Mouse (Mus musculus) bone marrow, adult 2 months (tissue): ENCODE results near the gene Fndc10. TPM values are rescaled to one million over a fixed set of nuclear protein-coding genes. Genes with fewer than 3 reads are reported as not detected.
A peak's percentile ranks its signal among the peaks of the same experiment; 100 is the strongest.

Experiments used
- H3K27ac ChIP-seq: fragments of 200-500 bp; 2 replicates; pipeline ENCODE4 v1.5.1; 2012; ENCODE audit warnings: low read depth, mild to moderate bottlenecking, control low read depth, inconsistent platforms, low read length; ENCODE audit not compliant: control insufficient read depth, poor library complexity, insufficient read depth
- H3K4me1 ChIP-seq: fragments of 200-500 bp; 2 replicates; pipeline ENCODE4 v1.6.1; 2011; ENCODE audit warnings: low read length; ENCODE audit not compliant: control insufficient read depth, insufficient read depth
- H3K4me3 ChIP-seq: fragments of 200-500 bp; replicated peaks from 2 replicates; pipeline ENCODE3; 2011; ENCODE audit warnings: mild to moderate bottlenecking, low read depth, low read length, control low read depth; ENCODE audit not compliant: control insufficient read depth
- CTCF ChIP-seq: fragments of 200-500 bp; IDR thresholded peaks from 2 replicates; pipeline ENCODE4 v1.5.1; 2011; ENCODE audit warnings: low read length, control low read depth; ENCODE audit not compliant: control insufficient read depth, insufficient read depth
- POLR2A ChIP-seq: fragments of 200-500 bp; IDR thresholded peaks from 2 replicates; pipeline ENCODE4 v1.6.1; 2011; ENCODE audit warnings: low read depth, mild to moderate bottlenecking, control low read depth, low read length, borderline replicate concordance; ENCODE audit not compliant: control insufficient read depth
- WGBS: fragments of 180-500 bp; shearing (Covaris S2); methylation state at CpG from one replicate; pipeline ENCODE4 v1.1.7; 2018; 5-methylcytosine and 5-hydroxymethylcytosine counted together
- polyA plus RNA-seq: library from polyadenylated mRNA; stranded (reverse); fragments of >200 nt; gene quantifications from 2 replicates; pipeline ENCODE4 v1.2.4, GENCODE M21; 2011; ENCODE audit warnings: low replicate concordance; ENCODE audit not compliant: missing spikeins, insufficient read depth, insufficient read length

Fndc10 gene
- polyA plus RNA-seq, 1 experiment: 3.0 TPM

DNA sequence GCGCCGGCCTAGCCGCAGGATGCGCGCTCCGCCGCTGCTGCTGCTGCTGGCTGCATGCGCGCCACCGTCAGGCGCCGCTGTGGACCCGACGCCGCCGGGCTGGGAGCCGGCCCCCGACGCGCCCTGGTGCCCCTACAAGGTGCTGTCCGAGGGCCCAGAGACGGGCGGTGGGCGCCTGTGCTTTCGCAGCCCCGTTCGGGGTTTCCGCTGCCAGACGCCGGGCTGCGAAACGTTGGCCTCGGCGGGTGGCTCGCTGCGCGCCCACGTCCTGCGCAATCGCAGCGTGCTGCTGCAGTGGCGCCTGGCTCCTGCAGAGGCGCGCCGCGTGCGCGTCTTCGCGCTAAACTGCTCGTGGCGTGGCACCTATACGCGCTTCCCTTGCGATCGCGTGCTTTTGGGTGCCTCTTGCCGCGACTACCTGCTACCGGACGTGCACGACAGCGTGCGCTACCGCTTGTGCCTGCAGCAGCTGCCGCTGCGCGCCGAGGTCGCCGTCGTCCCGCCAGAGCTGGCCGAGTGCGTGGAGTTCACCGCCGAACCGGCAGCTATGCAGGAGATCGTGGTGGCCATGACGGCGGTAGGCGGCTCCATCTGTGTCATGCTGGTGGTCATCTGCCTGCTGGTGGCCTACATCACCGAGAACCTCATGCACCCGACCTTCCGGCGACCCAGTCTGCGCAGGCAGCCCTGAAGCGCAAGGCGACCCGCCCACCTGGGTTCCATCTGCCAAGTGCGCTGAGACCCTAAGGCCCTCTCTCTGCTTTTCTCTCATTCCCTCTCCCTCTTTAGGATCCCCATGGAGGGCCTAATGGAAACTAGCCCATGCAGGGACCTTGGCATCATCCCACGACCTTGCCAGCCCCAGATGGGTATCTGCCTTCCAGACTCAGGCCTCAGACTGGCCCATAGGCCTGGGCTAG is 600 bp downstream of the Fndc10 start:
- peak; percentile 22; the same call in 1 of the 2 replicates for TF ChIP-seq CTCF
- TF ChIP-seq POLR2A: 0 out of 2 replicates have a peak, but pooled peaks have one; percentile 19
- WGBS: 2% methylated on average over 92 of the region's 92 CpGs
- peak overlapping the region; percentile 54 for H3K4me3 ChIP-seq
- H3K4me1 ChIP-seq: peaks cover 2% of the 10 kb centered on the region; the same call in 1 of the 2 replicates
- H3K27ac ChIP-seq: peak overlapping the region; percentile 45; the same call in 1 of the 2 replicates

DNA sequence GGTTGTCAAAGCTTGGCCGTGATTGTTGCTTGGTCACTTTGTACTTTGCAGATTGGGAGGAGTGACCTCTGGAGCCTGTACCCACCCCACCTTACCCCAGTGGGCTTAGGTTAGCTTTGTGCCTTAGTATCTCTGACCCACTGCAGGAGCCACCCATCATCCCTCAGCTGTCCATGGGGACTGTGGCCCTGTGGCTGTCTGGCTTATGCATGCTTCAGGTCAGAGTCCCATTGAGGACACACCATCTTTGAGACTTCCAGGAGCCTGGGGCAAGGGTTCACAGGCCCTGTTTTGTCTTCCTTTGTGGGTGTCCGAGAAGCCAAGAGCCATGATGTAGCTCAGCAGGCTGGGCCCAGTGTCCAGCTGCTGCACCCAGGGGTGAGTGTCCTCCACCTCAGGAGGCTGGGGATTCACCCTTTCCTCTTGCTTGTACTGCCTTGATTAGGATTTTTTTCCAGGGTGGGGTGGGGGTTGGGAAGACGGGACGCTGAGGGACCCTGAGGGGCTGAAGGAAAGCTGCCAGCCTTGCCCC is 1.5 kb downstream of the Fndc10 start:
- Histone ChIP-seq H3K4me3 (no peak overlapping the region), H3K27ac (no peak overlapping the region), H3K4me1 (peaks cover 2% of the 10 kb centered on the region; the same call in 1 of the 2 replicates)
- no peak for TF ChIP-seq CTCF
- no peak for TF ChIP-seq POLR2A
- WGBS: 88% methylated on average over 4 of the region's 4 CpGs

DNA sequence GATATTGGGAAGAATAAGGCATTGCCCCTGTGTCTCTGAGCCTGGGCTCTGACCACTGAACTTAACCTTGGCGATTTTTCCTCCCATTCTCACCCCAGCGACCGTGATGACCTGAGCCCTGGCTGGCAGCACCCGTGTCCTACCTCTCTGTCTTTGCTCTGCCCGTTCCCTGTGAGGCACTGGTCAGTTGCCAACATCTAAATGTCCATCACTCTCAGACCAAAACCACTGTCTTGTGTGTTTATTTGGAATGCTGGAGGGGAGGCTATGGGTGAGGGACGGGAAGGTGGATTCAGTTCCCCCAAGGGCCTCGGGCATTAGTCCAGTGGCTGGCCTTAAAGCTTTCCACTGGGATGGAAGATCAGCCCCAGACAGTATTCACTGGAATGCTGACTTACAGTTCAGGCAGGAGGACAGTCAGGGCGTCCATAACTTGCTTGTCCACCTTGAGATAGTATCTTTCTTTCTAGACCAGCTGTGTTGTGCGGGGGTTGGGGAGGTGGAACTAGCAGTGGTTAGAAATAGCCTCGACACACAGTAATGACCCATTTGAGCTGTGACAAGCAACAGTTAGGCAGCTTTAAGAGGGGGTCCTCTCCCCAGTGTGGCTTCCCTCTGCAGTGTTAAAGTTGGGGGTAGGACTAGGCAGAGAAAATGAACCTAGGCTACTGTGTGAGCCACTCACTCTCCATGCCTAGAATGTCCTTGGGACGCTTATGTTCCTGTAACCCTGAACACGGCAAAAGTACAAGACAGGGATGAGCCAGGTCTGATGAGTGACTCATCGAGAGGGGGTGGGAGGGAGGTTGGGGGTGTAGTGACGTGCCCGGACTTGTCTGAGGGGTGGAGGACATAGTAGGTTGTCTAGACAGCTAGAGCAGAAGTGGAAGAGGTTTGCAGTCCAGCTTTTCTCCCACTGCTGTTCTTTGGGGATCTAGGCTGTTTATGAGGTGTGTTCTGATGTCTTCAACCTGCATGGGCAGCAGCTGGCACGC is 2.4 kb downstream of the Fndc10 start:
- no peak for TF ChIP-seq CTCF
- no peak for TF ChIP-seq POLR2A
- H3K4me3 ChIP-seq: no peak overlapping the region
- WGBS: 77% methylated on average over 16 of the region's 16 CpGs
- peaks cover 2% of the 10 kb centered on the region; the same call in 1 of the 2 replicates for H3K4me1 ChIP-seq
- no peak overlapping the region for H3K27ac ChIP-seq

DNA sequence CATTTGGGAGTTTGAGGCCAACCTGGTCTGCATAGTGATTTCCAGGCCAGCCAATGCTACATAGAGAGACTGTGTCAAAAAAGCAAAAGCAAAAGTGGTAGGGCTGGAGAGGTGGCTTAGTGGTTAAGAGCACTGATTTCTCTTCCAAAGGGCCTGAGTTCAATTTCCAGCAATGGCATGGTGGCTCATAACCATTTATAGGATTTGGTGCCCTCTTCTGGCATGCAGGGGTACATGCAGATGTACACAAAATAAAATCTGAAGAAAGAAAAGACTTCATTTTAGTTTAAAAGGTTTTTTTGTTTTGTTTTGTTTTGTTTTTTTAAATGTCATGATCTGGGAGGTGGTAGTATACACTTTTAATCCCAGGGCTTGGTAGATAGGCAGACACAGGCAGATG is 6.3 kb downstream of the Fndc10 start:
- TF ChIP-seq CTCF (no peak), POLR2A (no peak)
- Histone ChIP-seq H3K4me3 (no peak overlapping the region), H3K27ac (no peak overlapping the region), H3K4me1 (no peaks in the 10 kb centered on the region)

DNA sequence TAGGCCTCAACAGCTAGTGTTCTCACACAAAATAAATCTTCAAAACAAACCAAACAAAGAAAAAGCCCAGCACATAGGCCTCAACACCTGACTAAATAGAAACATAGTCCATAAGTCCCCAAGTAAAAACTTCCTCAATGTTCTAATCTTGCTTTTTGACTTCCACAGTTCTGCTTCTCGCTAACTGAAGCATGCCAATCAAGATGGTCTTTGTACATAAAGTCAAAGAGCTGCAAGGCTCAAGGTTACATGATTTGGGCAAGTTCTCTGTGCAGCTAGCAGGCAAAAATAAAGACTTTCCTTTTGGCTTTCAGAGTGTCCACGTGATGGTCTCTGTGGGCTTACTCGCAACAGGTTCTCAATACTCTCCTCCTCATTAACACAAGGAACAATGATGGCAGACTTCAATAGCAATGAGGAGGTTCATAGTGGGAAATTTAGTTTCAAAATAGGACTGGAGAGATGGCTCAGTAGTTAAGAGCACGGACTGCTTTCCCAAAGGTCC is 9.3 kb downstream of the Fndc10 start:
- no peak overlapping the region for H3K27ac ChIP-seq
- peaks cover 1% of the 10 kb centered on the region; the same call in 1 of the 2 replicates for H3K4me1 ChIP-seq
- TF ChIP-seq CTCF (no peak), POLR2A (no peak)
- H3K4me3 ChIP-seq: no peak overlapping the region
- WGBS: 93% methylated on average over 4 of the region's 4 CpGs

DNA sequence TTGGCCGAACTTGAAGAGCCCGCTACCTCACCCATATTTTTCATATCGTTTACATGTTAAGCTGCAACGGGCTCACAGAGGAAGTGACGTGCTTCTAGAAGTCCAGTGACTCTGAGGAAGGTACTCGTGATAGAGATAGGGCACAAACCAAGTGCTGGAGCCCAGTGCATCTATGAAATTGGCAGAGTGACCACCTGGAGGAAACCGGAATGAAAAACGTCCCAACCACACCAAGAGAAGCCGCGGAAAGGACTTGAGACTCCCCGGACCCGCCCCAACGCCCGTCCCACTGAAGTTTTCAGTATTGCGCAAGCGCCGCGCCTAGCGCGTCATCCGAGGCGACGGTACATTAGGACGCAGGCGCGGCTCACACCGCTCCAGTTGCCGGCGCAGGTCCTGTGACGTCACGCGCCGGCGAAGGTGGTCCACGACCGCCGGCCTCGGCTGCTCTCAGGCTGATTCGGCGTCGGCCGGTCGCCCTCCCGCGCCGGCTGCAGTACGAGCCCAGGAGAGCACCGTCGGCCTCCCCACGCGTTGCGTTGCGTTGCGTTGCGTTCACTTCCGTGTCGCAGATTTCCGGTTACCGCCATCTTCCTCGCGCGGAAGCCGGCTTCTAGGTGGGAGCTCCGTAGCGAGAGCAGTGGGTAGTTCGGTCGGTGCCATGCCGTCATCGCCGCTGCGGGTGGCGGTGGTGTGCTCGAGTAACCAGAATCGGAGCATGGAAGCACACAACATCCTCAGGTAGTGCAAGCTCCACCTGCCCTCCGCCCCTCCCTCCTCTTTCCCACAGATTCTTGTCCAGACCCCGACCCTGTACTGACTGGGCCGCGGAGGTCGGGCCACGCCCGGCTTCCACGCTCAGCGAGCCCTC is 10.8 kb downstream of the Fndc10 start, which contains the start of gene Ssu72:
Ssu72 (plus strand) TSS at position 80 of the 871 bp plus-strand sequence.
- under 1% methylated on average over 83 of the region's 83 CpGs for WGBS
- H3K4me3 ChIP-seq: peak within 1 kb of the TSS; percentile 100
- peak; percentile 69 for TF ChIP-seq POLR2A
- no peak; the same call in 1 of the 2 replicates for TF ChIP-seq CTCF
- peak within 1 kb of the TSS; percentile 100 for H3K27ac ChIP-seq
- peaks cover 3% of the 10 kb centered on the region; the same call in 1 of the 2 replicates for H3K4me1 ChIP-seq

DNA sequence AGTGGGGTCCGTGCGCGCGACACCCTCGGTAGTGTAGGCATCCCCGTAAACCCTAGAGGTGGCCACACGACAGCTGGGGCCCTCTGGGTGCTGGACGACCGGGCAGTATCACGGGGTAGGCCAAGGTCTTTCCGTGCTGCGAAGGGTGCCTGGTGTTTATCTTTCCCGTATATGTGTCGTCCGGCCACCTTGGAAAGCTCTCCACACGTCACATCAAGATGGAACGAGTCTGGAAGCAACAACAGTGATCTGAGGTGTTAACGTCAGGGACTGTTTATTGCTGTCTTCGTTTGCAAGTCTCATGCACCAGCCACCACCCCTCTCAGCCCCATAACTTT is 11.4 kb downstream of the Fndc10 start:
- Histone ChIP-seq H3K27ac (peak overlapping the region; percentile 100), H3K4me3 (peak overlapping the region; percentile 100), H3K4me1 (peaks cover 3% of the 10 kb centered on the region)
- TF ChIP-seq POLR2A (no peak), CTCF (no peak)
- WGBS: 0% methylated on average over 19 of the region's 19 CpGs
